Mouse (Mus musculus) gastrocnemius, adult 18-20 months (tissue): ENCODE data around the gene Btbd7. TPM values are rescaled to one million over a fixed set of nuclear protein-coding genes. Genes with fewer than 3 reads are reported as not detected.

ENCODE experiments used
- DNase-seq: peaks from one replicate; pipeline ENCODE4 v3.0.0; 2021; ENCODE audit warnings: low spot score
- long read RNA-seq, 2 experiments: library from polyadenylated mRNA; stranded (forward); transcript quantifications; one replicate each; pipeline ENCODE4 v2.0.0; 2021
- total RNA-seq, 2 experiments: library from RNA; stranded (reverse); gene quantifications; 2 replicates each; pipeline ENCODE4 v1.2.3; 2021

Gene Btbd7
- total RNA-seq: 10 to 100 TPM; 16.0 to 17.1 TPM
- long read RNA-seq, experiment 1, full-length matches to known transcripts: 4 of 10 reads
- long read RNA-seq, experiment 1, partial matches to known transcripts: 2 of 10 reads
- long read RNA-seq, experiment 1, other reads (novel, unspliced or antisense): 4 of 10 reads
- long read RNA-seq, experiment 2, full-length matches to known transcripts: 1 of 8 reads
- long read RNA-seq, experiment 2, partial matches to known transcripts: 3 of 8 reads
- long read RNA-seq, experiment 2, other reads (novel, unspliced or antisense): 4 of 8 reads

- DNase-seq: peak; percentile 96
Observed at GRCm38 (mm10) chr12:102878031-102878823, at the start of gene Btbd7. Gene Btbd7 (minus strand): TSS chr12:102878471.

GRCm38 (mm10) chr12:102916073-102916472 is 37.8 kb upstream of the Btbd7 start:
- no peak for DNase-seq

- DNase-seq: no peak
Observed at GRCm38 (mm10) chr12:102908191-102908590, 29.9 kb upstream of the Btbd7 start.

- DNase-seq: no peak
Observed at GRCm38 (mm10) chr12:102899091-102899490, 20.8 kb upstream of the Btbd7 start, which contains the start of gene Cox8c. Gene Cox8c (plus strand): TSS chr12:102899316.

- DNase-seq: no peak
Observed at GRCm38 (mm10) chr12:102888568-102888967, 10.3 kb upstream of the Btbd7 start.

- no peak for DNase-seq
Observed at GRCm38 (mm10) chr12:102887366-102887765, 9.1 kb upstream of the Btbd7 start.

GRCm38 (mm10) chr12:102885735-102886134 is 7.5 kb upstream of the Btbd7 start:
- no peak for DNase-seq

- DNase-seq: peak; percentile 4
Observed at GRCm38 (mm10) chr12:102878901-102879300, 630 bp upstream of the Btbd7 start.

- peak; percentile 15 for DNase-seq
Observed at GRCm38 (mm10) chr12:102877301-102878030, 805 bp downstream of the Btbd7 start.

GRCm38 (mm10) chr12:102870527-102870926 is 7.7 kb downstream of the Btbd7 start:
- no peak for DNase-seq

- no peak for DNase-seq
Observed at GRCm38 (mm10) chr12:102869802-102870201, 8.5 kb downstream of the Btbd7 start.

GRCm38 (mm10) chr12:102860806-102861205 is 17.5 kb downstream of the Btbd7 start:
- no peak for DNase-seq

- no peak for DNase-seq
Observed at GRCm38 (mm10) chr12:102838271-102838670, 40.0 kb downstream of the Btbd7 start.

- no peak for DNase-seq
Observed at GRCm38 (mm10) chr12:102832746-102833300, 45.4 kb downstream of the Btbd7 start.

- DNase-seq: no peak
Observed at GRCm38 (mm10) chr12:102831888-102832287, 46.4 kb downstream of the Btbd7 start.

GRCm38 (mm10) chr12:102827119-102827518 is 51.2 kb downstream of the Btbd7 start:
- no peak for DNase-seq

- no peak for DNase-seq
Observed at GRCm38 (mm10) chr12:102826399-102826798, 51.9 kb downstream of the Btbd7 start.

GRCm38 (mm10) chr12:102814858-102815257 is 63.4 kb downstream of the Btbd7 start:
- DNase-seq: no peak

- no peak for DNase-seq
Observed at GRCm38 (mm10) chr12:102799528-102799927, 78.7 kb downstream of the Btbd7 start.

GRCm38 (mm10) chr12:102787927-102788326 is 90.3 kb downstream of the Btbd7 start:
- DNase-seq: no peak

- no peak for DNase-seq
Observed at GRCm38 (mm10) chr12:102785593-102785985, 92.7 kb downstream of the Btbd7 start.
